Mouse (Mus musculus): Measurements from ENCODE around the gene Zmym6. TPM values are rescaled to one million over a fixed set of nuclear protein-coding genes. Genes with fewer than 3 reads are reported as not detected.

The Zmym6 gene
- 24.0 TPM for polyA plus RNA-seq (2017; shearing (Covaris generic))

GRCm38 (mm10) chr4:127076875-127077548, at the start of gene Zmym6:
Zmym6 (plus strand) TSS chr4:127077383.

GRCm38 (mm10) chr4:127060585-127061290, 16.4 kb upstream of the Zmym6 start, which contains the start of gene Zmym1:
Zmym1 (minus strand) TSS chr4:127061152.

GRCm38 (mm10) chr4:127123391-127123790, 46.2 kb downstream of the Zmym6 start, which contains the start of gene Tmem35b:
Tmem35b (plus strand) TSS chr4:127123691.

GRCm38 (mm10) chr4:127168914-127169345, 91.7 kb downstream of the Zmym6 start, which contains the start of gene Dlgap3:
Dlgap3 (plus strand) TSS chr4:127169204.

Other genes with a start within 250 kb of the Zmym6 start
- gene Zmym4, start 109.2 kb upstream of the Zmym6 start, polyA plus RNA-seq (2017; shearing (Covaris generic)), result 39.2 TPM
- gene Sfpq, start 56.1 kb upstream of the Zmym6 start, polyA plus RNA-seq (2017; shearing (Covaris generic)), result 190 TPM
- gene Zmym1, start 16.2 kb upstream of the Zmym6 start, polyA plus RNA-seq (2017; shearing (Covaris generic)), result 58.3 TPM
- gene Tmem35b, start 46.3 kb downstream of the Zmym6 start, polyA plus RNA-seq (2017; shearing (Covaris generic)), result 7.1 TPM
- gene Dlgap3, start 91.8 kb downstream of the Zmym6 start, polyA plus RNA-seq (2017; shearing (Covaris generic)), result not detected
- gene Smim12, start 166.4 kb downstream of the Zmym6 start, polyA plus RNA-seq (2017; shearing (Covaris generic)), result 21.4 TPM
- not detected for gene Gja4, start 236.7 kb downstream of the Zmym6 start, polyA plus RNA-seq (2017; shearing (Covaris generic))

Measured in naive thymus-derived CD4-positive, alpha-beta T cell, adult 5 months (primary cell).